Mouse (Mus musculus): ENCODE results near the gene Rbm19.

DNA sequence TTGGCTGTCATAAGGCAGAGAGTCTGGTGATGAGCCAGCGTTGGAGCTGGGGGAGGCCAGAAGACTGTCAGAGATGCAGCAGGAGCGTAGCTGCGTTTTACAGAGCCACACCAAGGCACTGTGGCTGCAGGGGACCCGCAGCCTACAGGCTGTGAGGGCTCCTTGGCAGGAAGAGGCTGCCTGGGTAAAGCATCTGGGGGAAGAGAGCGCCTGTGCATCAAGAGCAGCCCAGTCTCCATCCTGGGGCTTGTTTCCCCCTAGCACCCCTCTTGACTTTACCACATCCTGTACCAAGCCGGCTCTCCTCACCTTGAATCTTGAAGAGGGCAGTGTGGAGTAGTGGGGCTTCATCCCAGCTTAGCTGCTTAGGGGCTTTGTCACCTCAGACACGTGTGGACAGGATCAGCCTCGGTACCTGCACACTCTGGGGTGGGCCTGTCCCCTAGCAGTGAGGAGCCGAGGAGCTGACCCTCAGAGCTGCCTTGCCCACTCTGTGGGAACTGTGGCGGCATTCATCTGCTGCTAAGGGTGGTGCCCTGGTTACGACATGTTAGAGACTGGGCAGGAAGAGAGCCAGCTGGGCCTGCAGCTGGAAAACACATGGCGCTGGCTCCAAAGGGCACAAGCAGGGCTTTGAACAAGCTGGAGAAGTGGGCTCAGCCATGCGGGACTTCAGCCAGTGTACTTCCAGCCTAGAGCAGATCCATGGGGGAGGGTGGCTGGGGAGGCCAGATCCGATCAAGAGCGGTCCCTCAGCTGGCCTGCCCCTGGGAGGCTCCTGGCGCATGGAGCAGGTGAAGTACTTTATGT lies 8.8 kb downstream of the Rbm19 start:
- TF ChIP-seq CTCF (IDR thresholded peaks at IDR 0.05; ENCODE audit: low read depth) (no peak), EP300 (IDR thresholded peaks at IDR 0.05; ENCODE audit: low read depth) (no peak)

Measured in heart, postnatal 0 days (tissue).